In genomic region chr9:124033345-124033744, GRCm38 (mm10) we compare ENCODE assay signal across 8 mouse cellular contexts. TPM values are rescaled to one million over a fixed set of nuclear protein-coding genes. Genes with fewer than 3 reads are reported as not detected.
DNase-seq lines count a peak whose midpoint lies in the region.

No protein-coding gene starts in this region.

- H3K9me3 ChIP-seq in heart, embryonic 10.5 days: no peaks in the 10 kb centered on the region

- H3K36me3 ChIP-seq in heart, embryonic 10.5 days: no peaks in the 10 kb centered on the region

- H3K27me3 ChIP-seq in heart, embryonic 10.5 days (ENCODE audit: insufficient read depth, poor library complexity, severe bottlenecking): no peaks in the 10 kb centered on the region

- DNase-seq in heart, adult 11 months: peak; percentile 88
- no peak for DNase-seq in heart, embryonic 10.5 days (ENCODE audit: low spot score)
- peak; percentile 88 for DNase-seq in 416B (ENCODE audit: low read depth)
- DNase-seq in c-Kit-negative CD71-positive TER-119-positive erythroid progenitor cells, embryonic 14.5 days (ENCODE audit: low read depth, low spot score): peak; percentile 11
- DNase-seq in large intestine, adult 2 months (ENCODE audit: low read depth, low spot score): peak; percentile 11
- DNase-seq in retina, embryonic 14.5 days (ENCODE audit: low spot score): peak; percentile 51
- no peak for DNase-seq in gastrocnemius, postnatal 36 days
- no peak for DNase-seq in adrenal gland, postnatal 25 days

- 0 out of 2 replicates have a peak, but pooled peaks cover 3% of the 10 kb centered on the region for H3K4me1 ChIP-seq in heart, embryonic 10.5 days

- intact Hi-C loops in gastrocnemius, postnatal 36 days (cut with DNase I): no loop called here

- 39% methylated on average over 1 of the region's 1 CpGs for WGBS in heart, embryonic 10.5 days
- WGBS in large intestine, adult 2 months: 70% methylated on average over 1 of the region's 1 CpGs

- no peak overlapping the region for H3K27ac ChIP-seq in heart, embryonic 10.5 days

- no peak overlapping the region for H3K4me3 ChIP-seq in heart, embryonic 10.5 days

RNA-seq across cellular contexts. Expression of gene Ccr3, which starts 11.6 kb away (rescaled TPM):
- 0.06 TPM in 1 of 2 replicates, not detected in the other for polyA plus RNA-seq in heart, embryonic 10.5 days (2016; fragmentation: Nextera tagmentation; extraction: Ambion mirVana)
- 0.11 and 0.19 TPM in 2 replicates for polyA plus RNA-seq in large intestine, adult 2 months (2012; rRNA removed)
- not detected for total RNA-seq in gastrocnemius, postnatal 36 days (2021)
- not detected in 2 replicates for total RNA-seq in adrenal gland, postnatal 25 days (2021)

RNA-seq across cellular contexts. Expression of gene Ccr1l1, which starts 55.1 kb away (rescaled TPM):
- 0.12 TPM in 1 of 2 replicates, not detected in the other for polyA plus RNA-seq in heart, embryonic 10.5 days (2016; fragmentation: Nextera tagmentation; extraction: Ambion mirVana)
- polyA plus RNA-seq in large intestine, adult 2 months (2012; rRNA removed): 0.25 TPM in 1 of 2 replicates, not detected in the other
- not detected for total RNA-seq in gastrocnemius, postnatal 36 days (2021)
- not detected in 2 replicates for total RNA-seq in adrenal gland, postnatal 25 days (2021)

Comparison
In these comparisons a context has a peak if more than half of its experiments do, and no peak if none do; other contexts are left out.
1. DNase-seq: peak in heart, adult 11 months (single experiment), 416B (single experiment), c-Kit-negative CD71-positive TER-119-positive erythroid progenitor cells, embryonic 14.5 days (single experiment), large intestine, adult 2 months (single experiment) and retina, embryonic 14.5 days (single experiment); none in heart, embryonic 10.5 days (single experiment), gastrocnemius, postnatal 36 days (0 of 2) and adrenal gland, postnatal 25 days (single experiment).